Mouse (Mus musculus) liver, embryonic 14.5 days (tissue): ENCODE measurements around the gene Pwp1. TPM values are rescaled to one million over a fixed set of nuclear protein-coding genes. Genes with fewer than 3 reads are reported as not detected.
"Not testable (repeated sequence)": the region's sequence is repeated elsewhere in the genome, so short reads cannot be mapped to it uniquely, and the experiment has no call there.

Experiments used
- ATAC-seq: fragments of 200-750 bp; cut with Nextera tagmentation; 2 replicates; pipeline ENCODE4 v1.8.0; 2017; ENCODE audit warnings: moderate number of reproducible peaks, mild to moderate bottlenecking, moderate library complexity; ENCODE audit not compliant: insufficient read depth
- DNase-seq, 3 experiments: peaks; one replicate each; pipeline ENCODE4 v3.0.0-alpha.2; 2012 to 2013; ENCODE audit warnings: low read depth in 3 of 3, low spot score in 3 of 3
- H3K27ac ChIP-seq: fragments of 300-500 bp; sonication (generic); 2 replicates; pipeline ENCODE4 v1.5.1; 2014; ENCODE audit warnings: moderate library complexity, mild to moderate bottlenecking, control low read depth, inconsistent platforms
- H3K27me3 ChIP-seq: fragments of 300-500 bp; sonication (generic); 2 replicates; pipeline ENCODE4 v1.6.1; 2014; ENCODE audit warnings: mild to moderate bottlenecking, low read length, moderate library complexity; ENCODE audit not compliant: control insufficient read depth, insufficient read depth
- H3K36me3 ChIP-seq: fragments of 300-500 bp; sonication (generic); replicated peaks from 2 replicates; pipeline ENCODE4 v1.6.1; 2014; ENCODE audit warnings: low read depth; ENCODE audit not compliant: control insufficient read depth, insufficient read depth
- H3K4me1 ChIP-seq, 2 experiments: fragments of 200-500 bp in 1 of 2; fragments of 300-500 bp in 1 of 2; sonication (generic) in 1 of 2; replicated peaks; 2 replicates each; pipeline ENCODE4 v1.6.1; 2012 to 2014; ENCODE audit warnings: antibody characterized with exemption in 1 of 2, inconsistent platforms in 1 of 2, low read length in 1 of 2; ENCODE audit not compliant: control insufficient read depth in 2 of 2, insufficient read depth in 2 of 2
- H3K4me2 ChIP-seq: fragments of 300-500 bp; sonication (generic); 2 replicates; pipeline ENCODE4 v1.6.1; 2014; ENCODE audit warnings: low read depth, mild to moderate bottlenecking, control low read depth, moderate library complexity
- H3K4me3 ChIP-seq, 2 experiments: fragments of 200-500 bp in 1 of 2; fragments of 300-500 bp in 1 of 2; sonication (generic) in 1 of 2; 2 replicates each; pipeline ENCODE4 v1.5.1; 2012 to 2014; ENCODE audit warnings: low read depth in 2 of 2, low read length in 2 of 2, mild to moderate bottlenecking in 2 of 2, control low read depth in 1 of 2, inconsistent platforms in 1 of 2, moderate library complexity in 1 of 2; ENCODE audit not compliant: insufficient read depth in 1 of 2
- H3K9ac ChIP-seq: fragments of 300-500 bp; sonication (generic); replicated peaks from 2 replicates; pipeline ENCODE4 v1.6.1; 2014; ENCODE audit warnings: mild to moderate bottlenecking, control low read depth, moderate library complexity
- H3K9me3 ChIP-seq: fragments of 300-500 bp; sonication (generic); 2 replicates; pipeline ENCODE4 v1.6.1; 2016; ENCODE audit warnings: low read length, mixed read lengths; ENCODE audit not compliant: control insufficient read depth
- CTCF ChIP-seq: IDR thresholded peaks from 2 replicates; pipeline ENCODE4 v1.5.1; 2016; ENCODE audit warnings: antibody characterized with exemption, low read depth, control low read depth
- EP300 ChIP-seq: IDR thresholded peaks from 2 replicates; pipeline ENCODE4 v1.6.1; 2016; ENCODE audit warnings: antibody characterized with exemption, low read depth
- WGBS: fragments of 180-500 bp; shearing (Covaris S2); extraction: QIAGEN DNeasy Blood & Tissue Kit; methylation state at CpG from one replicate; pipeline ENCODE4 v1.1.7; 2014; ENCODE audit not compliant: insufficient replicate concordance; 5-methylcytosine and 5-hydroxymethylcytosine counted together
- polyA plus RNA-seq, 2 experiments: library from polyadenylated mRNA; depleted of rRNA in 1 of 2; stranded (reverse) in 1 of 2; unstranded in 1 of 2; fragments of >200 nt; fragmentation: Nextera tagmentation in 1 of 2; extraction: Ambion mirVana in 1 of 2; gene quantifications; 2 replicates each; pipeline versions ENCODE4 v1.2.1 to v1.2.3; 2012 to 2014

Gene Pwp1
- polyA plus RNA-seq (2012; rRNA removed) (9.6 and 14.4 TPM in 2 replicates), polyA plus RNA-seq (2014; fragmentation: Nextera tagmentation; extraction: Ambion mirVana) (32.0 and 36.3 TPM in 2 replicates)

DNA sequence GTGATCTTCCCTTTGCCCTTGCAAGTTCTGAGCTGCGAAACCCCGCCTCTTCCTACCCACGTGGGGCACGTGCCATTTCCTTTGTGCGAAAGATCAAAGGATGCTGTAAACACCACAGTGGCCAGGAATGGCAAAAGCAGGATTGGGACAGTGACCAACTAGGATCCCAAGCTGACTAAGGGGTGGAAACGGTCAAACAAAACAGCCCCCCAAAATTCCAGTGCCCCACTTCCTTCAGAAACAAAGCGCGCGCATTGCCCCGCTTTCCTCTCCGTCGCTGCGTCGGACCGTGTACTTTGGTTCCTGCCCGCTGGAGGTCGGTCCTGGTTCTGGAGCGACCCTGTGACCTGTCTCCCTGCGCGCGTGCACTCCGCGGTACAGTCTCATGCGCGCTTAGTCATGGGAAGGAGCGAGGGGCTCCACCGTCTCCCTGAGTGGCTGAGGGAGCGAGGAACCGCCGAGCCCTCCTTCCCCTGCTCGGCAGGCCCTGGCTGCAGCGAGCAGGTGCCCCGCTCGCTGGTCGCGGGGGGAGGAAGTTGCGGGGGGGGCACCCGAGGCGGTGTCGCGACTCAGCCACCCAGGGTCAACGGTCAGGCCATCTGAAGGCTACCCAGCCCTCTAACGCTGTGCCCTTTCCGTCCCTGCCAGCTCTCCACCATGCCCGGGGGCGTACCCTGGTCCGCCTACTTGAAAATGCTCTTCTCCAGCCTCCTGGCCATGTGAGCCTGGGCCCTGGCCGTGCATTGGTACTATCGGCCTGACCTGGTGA, at the start of gene Pwp1:
TSS of gene Pwp1 (plus strand) at position 410 of the 769 bp plus-strand sequence.
- peak; percentile 51; the same call in 1 of the 2 replicates for ATAC-seq
- peak within 1 kb of the TSS; percentile 39 to 55 for H3K4me3 ChIP-seq

DNA sequence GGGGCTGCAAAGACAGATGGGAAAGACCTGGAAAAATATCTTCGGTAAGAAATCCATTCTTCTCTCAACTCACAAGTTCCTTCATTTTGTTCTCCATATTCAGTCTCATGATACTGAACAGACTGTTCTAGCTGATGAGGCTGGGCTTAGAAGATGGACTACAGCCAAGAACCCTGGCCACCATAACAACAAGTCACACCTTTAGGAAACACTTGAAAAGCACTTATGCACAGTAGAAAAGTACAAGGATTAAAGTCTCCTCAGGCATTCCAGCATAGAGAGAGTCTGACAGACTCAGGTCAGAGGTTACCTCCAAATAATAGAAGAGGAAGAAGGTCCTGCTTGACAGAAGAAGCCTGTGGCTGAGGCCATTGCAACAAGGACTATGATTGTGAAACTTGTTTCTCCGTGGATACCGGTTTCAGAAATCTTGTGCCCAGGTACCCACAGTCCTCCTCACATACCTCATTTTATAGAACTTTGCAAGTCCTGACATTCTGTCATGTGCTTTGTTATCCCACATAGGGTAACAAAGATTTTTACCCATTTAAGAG, 7.1 kb upstream of the Pwp1 start:
- not testable (repeated sequence) for H3K4me1 ChIP-seq, DNase-seq, H3K9me3 ChIP-seq, H3K9ac ChIP-seq, H3K4me2 ChIP-seq, H3K4me3 ChIP-seq, H3K36me3 ChIP-seq, ATAC-seq, H3K27me3 ChIP-seq, H3K27ac ChIP-seq
- WGBS, result 64% methylated on average over 1 of the region's 3 CpGs

More for the DNA sequence above, at the start of gene Pwp1:
- not testable (repeated sequence) for H3K9me3 ChIP-seq, H3K4me1 ChIP-seq, H3K9ac ChIP-seq, H3K36me3 ChIP-seq, H3K27ac ChIP-seq, H3K27me3 ChIP-seq
- H3K4me2 ChIP-seq, result peak within 1 kb of the TSS; percentile 60
- WGBS, result 3% methylated on average over 47 of the region's 49 CpGs
- DNase-seq, result peak in 2 of 3 experiments; percentile 3 to 7

DNA sequence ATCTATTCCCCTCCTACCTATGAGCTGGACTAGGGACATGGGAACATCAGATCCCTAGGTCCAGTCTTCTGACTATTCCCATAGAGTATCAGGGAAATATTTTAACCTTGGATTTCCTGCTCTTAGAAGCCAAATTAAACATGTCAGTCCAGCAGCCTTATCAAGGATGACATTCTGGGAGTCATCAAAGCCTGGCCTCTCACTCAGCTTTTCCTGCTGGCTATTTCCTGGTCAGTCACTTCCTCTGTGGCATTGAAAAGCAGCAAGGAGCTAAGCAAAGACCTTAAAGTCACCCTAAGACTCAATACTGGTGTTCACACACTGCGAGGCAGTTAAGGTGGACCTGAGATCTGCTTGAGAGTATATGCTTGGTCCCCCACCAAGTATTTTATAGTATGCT, 5.5 kb upstream of the Pwp1 start:
- not testable (repeated sequence) for H3K4me1 ChIP-seq, H3K27ac ChIP-seq, H3K9ac ChIP-seq, H3K36me3 ChIP-seq, ATAC-seq, DNase-seq, H3K4me2 ChIP-seq, H3K4me3 ChIP-seq, H3K9me3 ChIP-seq, H3K27me3 ChIP-seq
- WGBS, result 43% methylated on average over 1 of the region's 1 CpGs

DNA sequence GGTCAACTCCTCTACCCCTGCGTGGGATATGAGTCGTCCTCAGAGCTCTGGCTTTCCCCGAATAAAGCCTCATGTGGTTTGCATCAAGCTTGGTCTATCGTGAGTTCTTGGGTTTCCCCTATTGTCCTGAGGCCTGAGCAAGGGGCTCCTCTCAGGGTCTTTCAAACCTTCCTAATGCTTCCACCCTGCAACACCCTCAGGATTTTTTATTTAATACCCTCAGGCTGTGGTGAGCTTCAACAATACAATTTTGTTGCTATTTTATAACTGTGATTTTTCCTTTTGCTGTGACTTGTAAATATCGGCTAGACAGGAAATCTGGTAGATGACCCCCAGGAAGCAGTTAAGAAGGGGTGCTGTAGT, 591 bp upstream of the Pwp1 start:
- not testable (repeated sequence) for H3K9me3 ChIP-seq, DNase-seq, H3K27ac ChIP-seq, H3K36me3 ChIP-seq, H3K4me1 ChIP-seq, H3K4me3 ChIP-seq, H3K27me3 ChIP-seq, H3K9ac ChIP-seq, ATAC-seq
- 43% methylated on average over 5 of the region's 5 CpGs for WGBS
- H3K4me2 ChIP-seq, result peak overlapping the region; percentile 60; the same call in 1 of the 2 replicates

DNA sequence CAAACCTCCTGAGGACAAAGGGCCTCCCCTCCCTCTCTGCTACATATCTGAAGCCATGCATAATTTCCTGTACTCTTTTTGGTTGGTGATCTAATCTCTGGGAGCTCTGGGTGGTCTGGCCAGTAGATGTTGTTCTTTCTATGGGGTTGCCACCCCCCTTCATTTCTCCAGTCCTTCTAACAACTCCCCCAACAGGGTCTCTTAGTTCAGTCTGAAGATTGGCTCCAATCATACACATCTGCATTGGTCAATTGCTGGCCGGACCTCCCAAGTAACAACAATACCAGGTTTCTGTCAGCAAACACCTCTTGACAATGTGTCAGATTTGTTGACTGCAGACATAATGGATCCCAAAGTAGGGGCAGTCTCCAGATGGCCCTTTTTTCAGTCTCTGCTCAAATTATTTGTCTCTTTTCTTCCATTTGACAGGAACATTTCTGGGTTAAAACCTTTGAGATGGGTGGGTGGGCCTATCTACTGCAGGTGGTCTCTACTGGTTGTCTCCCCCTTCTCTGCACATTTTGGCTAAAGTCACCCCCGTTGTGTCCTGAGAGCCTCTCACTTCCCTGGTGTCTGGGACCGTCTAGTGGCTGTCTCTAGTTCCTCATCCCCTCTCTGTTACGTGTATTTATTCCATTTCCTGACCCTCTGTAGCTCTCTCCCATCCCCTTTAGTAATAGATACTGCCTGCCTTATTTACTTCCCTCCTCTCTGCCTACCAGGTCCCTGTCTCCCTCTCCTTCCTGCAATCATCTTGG, 17.0 kb downstream of the Pwp1 start:
- TF ChIP-seq EP300 (no peak), CTCF (no peak)

More for the DNA sequence above, 17.0 kb downstream of the Pwp1 start:
- no peaks in the 10 kb centered on the region for H3K4me1 ChIP-seq
- no peak overlapping the region for H3K27ac ChIP-seq
- H3K9ac ChIP-seq, result no peak overlapping the region
- no peaks in the 10 kb centered on the region for H3K36me3 ChIP-seq
- H3K4me3 ChIP-seq, result no peak overlapping the region
- ATAC-seq, result no peak
- H3K27me3 ChIP-seq, result no peaks in the 10 kb centered on the region
- H3K9me3 ChIP-seq, result no peaks in the 10 kb centered on the region
- DNase-seq, result no peak
- 40% methylated on average over 4 of the region's 4 CpGs for WGBS
- H3K4me2 ChIP-seq, result no peak overlapping the region
